Mouse (Mus musculus): ENCODE measurements around the gene Dpyd.

GRCm38 (mm10) chr3:119194071-119194470 lies 632.1 kb downstream of the Dpyd start:
- TF ChIP-seq CTCF (IDR thresholded peaks at IDR 0.05; ENCODE audit: low read depth) (no peak), EP300 (optimal IDR thresholded peaks at IDR 0.05) (no peak)

Measured in stomach, postnatal 0 days (tissue).